Mouse (Mus musculus) cortical plate, adult 2 months (tissue): ENCODE data around the gene Rassf4. TPM values are rescaled to one million over a fixed set of nuclear protein-coding genes. Genes with fewer than 3 reads are reported as not detected.

ENCODE experiments used
- H3K27ac ChIP-seq: fragments of 200-500 bp; 2 replicates; pipeline ENCODE4 v1.5.1; 2012; ENCODE audit warnings: low read length, control low read depth, inconsistent platforms; ENCODE audit not compliant: insufficient read depth
- H3K4me1 ChIP-seq: fragments of 200-500 bp; 2 replicates; pipeline ENCODE4 v1.6.1; 2011; ENCODE audit warnings: low read length; ENCODE audit not compliant: control insufficient read depth, insufficient read depth
- H3K4me3 ChIP-seq: fragments of 200-500 bp; 2 replicates; pipeline ENCODE4 v1.5.1; 2011; ENCODE audit warnings: mild to moderate bottlenecking, low read length, control low read depth; ENCODE audit not compliant: insufficient read depth
- CTCF ChIP-seq: fragments of 200-500 bp; IDR thresholded peaks from 2 replicates; pipeline ENCODE4 v1.5.1; 2011; ENCODE audit warnings: mild to moderate bottlenecking, control low read depth, low read length; ENCODE audit not compliant: insufficient read depth; ENCODE audit errors: extremely low read depth
- POLR2A ChIP-seq: fragments of 200-500 bp; IDR thresholded peaks from 2 replicates; pipeline ENCODE4 v1.6.1; 2011; ENCODE audit warnings: mild to moderate bottlenecking, low read length, control low read depth; ENCODE audit not compliant: insufficient read depth; ENCODE audit errors: extremely low read depth
- polyA plus RNA-seq: library from polyadenylated mRNA; depleted of rRNA; stranded (reverse); fragments of >200 nt; gene quantifications from 2 replicates; pipeline ENCODE4 v1.2.3, GENCODE M21; 2012; rRNA removed

Gene Rassf4
- 3.5 and 3.9 TPM in 2 replicates for polyA plus RNA-seq

DNA sequence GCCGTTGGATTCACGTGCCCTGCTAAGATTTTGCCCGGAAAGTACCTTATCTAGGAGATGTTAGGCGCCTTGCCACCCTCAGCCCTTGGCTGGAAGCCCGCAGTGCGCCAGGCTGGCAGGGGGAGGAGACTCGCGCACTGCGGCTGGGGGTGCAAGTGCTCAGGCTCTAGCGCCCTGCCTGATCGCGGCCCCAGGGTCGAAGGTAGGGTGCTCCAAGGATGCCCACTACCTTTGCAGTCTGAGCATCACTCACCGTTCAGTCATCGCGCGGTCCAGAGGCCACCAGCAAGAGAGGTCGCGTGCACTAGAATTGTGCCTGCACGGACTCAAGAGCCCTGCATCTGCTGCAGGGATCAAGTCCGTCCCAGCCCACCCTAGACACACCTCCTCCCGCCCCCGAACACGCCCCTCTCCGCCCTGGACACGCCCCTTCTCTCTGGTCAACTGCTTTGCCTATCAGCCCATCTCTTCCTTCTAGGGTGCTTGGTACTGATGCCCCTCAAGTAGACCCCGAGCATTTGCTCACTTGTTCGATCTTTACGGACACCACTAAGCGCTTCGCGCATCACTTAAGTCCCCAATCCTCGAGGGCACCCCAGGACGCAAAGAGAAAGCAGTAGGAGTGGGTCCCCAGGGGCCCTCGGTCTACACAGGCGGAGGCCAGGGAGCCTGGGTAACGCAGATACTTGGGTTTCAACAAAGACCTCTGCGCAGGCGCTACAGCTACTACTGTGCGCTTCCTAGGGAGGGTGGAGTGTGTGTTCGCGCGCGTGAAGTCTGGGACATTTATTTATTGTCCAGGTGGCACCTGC, at the start of gene Rassf4:
Gene Rassf4, minus strand, starts transcription at position 482 of the 812 bp plus-strand sequence.
- Histone ChIP-seq H3K4me1 (no peaks in the 10 kb centered on the region), H3K27ac (no peak within 1 kb of the TSS), H3K4me3 (peak within 1 kb of the TSS; percentile 43)
- TF ChIP-seq CTCF (no peak), POLR2A (no peak)

DNA sequence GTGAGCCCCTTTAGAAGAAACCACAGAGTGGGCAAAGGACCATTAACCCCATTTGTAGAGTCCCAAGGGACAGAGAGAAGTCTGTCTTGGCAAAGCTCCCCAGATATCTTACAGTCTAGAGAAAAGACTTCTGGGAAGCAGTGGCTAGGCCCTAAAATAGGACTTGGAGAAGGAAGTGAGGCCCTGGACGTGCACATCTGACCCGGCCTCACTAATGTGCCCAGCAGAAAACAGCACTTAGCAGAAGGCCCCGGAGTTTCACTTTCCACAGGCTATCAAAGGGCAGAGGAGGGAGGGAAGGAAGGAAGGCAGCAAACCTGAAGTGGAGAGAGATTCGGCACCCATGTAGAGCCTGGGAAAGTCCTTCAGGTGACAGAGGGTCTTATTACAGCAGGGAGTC, 45.2 kb upstream of the Rassf4 start:
- Histone ChIP-seq H3K4me1 (peaks cover 2% of the 10 kb centered on the region; the same call in 1 of the 2 replicates), H3K4me3 (no peak overlapping the region), H3K27ac (no peak overlapping the region)
- TF ChIP-seq POLR2A (no peak), CTCF (no peak)

DNA sequence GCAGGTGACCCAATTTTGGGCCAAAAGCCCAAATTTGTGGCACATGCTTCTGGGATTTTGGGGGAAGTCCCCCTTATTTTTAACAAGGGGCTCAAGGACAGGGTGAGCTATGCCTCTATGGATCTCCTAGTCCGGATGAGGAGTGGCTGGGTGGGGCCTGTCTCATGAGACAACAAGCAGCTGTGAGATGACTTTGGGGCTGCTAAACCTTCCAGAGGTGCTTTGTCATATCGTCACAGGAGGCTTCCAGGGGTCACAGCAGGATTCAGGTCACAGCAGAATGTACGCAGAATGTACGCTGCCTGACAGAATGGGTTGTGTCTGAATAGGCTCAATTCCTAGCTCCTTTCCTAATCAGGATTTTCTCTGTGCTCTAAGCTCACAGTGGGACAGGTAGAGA, 44.6 kb upstream of the Rassf4 start:
- TF ChIP-seq CTCF: no peak
- no peak for TF ChIP-seq POLR2A
- Histone ChIP-seq H3K4me3 (no peak overlapping the region), H3K4me1 (peaks cover 2% of the 10 kb centered on the region; the same call in 1 of the 2 replicates), H3K27ac (no peak overlapping the region)

DNA sequence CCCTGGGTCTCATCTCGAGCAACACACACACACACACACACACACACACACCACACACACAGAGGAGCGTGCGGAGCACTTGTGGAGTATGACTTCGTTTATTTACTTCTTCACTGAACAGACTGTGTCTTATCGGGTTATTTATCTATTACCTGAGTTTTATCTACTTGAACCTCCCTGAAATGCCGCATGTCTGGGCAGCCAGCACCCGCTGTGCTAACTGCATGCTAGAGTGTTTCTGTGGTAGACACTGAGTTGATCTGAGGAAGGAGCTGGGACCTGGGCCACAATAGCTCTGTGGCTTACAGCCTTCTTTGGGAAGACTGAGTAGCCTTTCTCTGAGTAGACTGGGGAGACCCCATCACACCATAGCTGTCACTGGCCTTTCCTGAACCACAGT, 44.1 kb upstream of the Rassf4 start:
- Histone ChIP-seq H3K27ac (no peak overlapping the region), H3K4me3 (no peak overlapping the region), H3K4me1 (peaks cover 2% of the 10 kb centered on the region; the same call in 1 of the 2 replicates)
- TF ChIP-seq POLR2A (no peak), CTCF (no peak)

DNA sequence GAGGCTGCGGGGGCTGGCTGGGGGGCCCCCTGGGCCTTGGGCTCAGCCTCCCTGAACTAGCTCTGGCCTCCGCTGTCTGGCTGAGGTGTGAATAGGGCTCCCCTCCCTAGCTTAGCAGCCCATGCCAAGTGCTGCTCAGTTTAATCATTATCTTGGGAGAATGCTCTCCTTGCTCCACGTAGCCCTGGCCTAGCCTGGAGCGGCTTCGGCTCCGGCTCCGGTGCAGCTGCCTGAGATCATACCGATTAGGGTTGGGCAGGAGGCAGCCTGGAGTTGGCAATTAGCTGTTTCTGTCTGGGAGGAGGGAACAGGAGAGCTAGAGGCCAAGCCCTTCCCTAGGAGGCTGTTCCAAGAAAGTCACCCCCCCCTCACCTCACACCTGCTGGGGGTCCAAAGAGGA, 42.9 kb upstream of the Rassf4 start, which contains the start of gene Tmem72:
Gene Tmem72, minus strand, starts transcription at position 248 of the 400 bp plus-strand sequence.
- H3K4me3 ChIP-seq: no peak within 1 kb of the TSS
- no peak for TF ChIP-seq POLR2A
- no peak for TF ChIP-seq CTCF
- no peak within 1 kb of the TSS for H3K27ac ChIP-seq
- peaks cover 2% of the 10 kb centered on the region; the same call in 1 of the 2 replicates for H3K4me1 ChIP-seq

DNA sequence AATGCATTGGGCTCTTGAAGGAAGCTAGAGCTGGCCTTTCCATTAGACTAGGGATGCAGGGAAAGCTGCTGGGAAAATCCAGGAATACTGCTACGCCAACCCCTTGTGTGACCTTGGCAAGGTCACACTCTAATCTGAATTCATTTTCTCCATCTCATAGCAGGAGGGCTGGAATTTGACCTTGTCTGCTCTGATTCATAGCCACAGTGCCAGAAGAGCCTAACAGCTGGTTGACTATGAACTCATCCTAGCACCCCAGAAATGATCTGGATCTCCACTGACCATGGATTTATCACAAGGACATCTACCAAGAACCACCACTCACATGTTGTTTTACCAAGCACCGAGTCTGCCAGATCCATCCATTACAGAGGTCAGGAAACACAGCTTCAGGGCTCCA, 41.4 kb upstream of the Rassf4 start:
- no peak overlapping the region for H3K4me3 ChIP-seq
- peaks cover 2% of the 10 kb centered on the region; the same call in 1 of the 2 replicates for H3K4me1 ChIP-seq
- H3K27ac ChIP-seq: no peak overlapping the region
- TF ChIP-seq CTCF: no peak
- no peak for TF ChIP-seq POLR2A

DNA sequence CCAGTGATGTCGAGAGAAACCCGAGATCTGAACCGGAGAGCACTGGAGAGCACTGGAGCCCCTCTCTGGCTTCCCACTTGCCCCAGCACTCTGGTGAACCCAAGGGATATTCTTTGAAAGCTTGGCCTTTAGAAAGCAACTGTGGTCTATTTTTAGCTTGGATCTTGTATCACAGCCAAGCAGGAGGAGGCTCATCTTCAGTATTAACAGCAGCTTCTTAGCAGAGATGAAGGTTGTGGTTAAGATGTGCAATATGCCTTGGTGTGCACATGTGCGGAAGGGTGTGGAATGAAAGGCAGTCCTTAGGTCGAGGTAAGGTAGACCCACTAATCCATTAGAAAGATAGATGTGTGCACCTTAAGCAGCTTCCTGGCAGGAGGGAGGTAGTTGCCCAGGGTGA, 40.8 kb upstream of the Rassf4 start:
- TF ChIP-seq CTCF (no peak), POLR2A (no peak)
- no peak overlapping the region for H3K4me3 ChIP-seq
- peaks cover 2% of the 10 kb centered on the region; the same call in 1 of the 2 replicates for H3K4me1 ChIP-seq
- no peak overlapping the region for H3K27ac ChIP-seq

DNA sequence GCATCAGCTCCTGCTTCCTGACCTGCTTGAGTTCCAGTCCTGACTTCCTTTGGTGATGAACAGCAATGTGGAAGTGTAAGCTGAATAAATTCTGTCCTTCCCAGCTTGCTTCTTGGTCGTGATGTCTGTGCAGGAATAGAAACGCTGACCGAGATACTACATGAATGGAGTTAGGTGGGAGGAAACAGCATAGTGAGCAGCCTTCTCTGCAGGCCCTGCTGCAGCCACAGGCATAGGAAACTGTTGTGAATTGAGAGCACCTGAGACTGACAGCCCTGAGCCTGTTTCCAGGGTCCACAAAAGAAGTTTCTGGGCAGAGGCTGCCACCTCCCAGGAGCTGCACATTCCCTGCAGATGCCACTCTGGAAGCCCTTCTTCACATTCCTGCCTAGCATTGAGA, 40.2 kb upstream of the Rassf4 start:
- no peak overlapping the region for H3K4me3 ChIP-seq
- no peak overlapping the region for H3K27ac ChIP-seq
- no peak for TF ChIP-seq POLR2A
- H3K4me1 ChIP-seq: peaks cover 2% of the 10 kb centered on the region; the same call in 1 of the 2 replicates

DNA sequence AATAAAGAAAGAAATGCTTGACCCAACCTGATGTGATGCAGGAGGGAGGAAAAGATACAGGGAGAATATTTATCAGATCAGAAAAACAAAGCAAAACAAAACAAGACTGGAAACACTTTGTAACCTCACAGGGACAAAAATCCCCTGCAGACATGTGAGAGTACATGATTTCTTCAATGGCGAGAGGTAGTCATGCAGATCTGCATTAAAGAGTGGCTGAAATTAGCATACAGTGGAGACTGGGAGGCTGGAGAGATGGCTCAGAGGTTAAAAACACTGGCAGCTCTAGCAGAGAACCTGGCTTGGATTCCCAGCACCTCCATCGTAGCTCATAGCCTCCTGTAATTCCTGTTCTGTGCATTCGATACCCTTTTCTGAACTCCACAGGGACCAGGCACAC, 38.8 kb upstream of the Rassf4 start:
- TF ChIP-seq POLR2A (no peak), CTCF (no peak)
- Histone ChIP-seq H3K27ac (no peak overlapping the region), H3K4me1 (peaks cover 2% of the 10 kb centered on the region; the same call in 1 of the 2 replicates), H3K4me3 (no peak overlapping the region)

DNA sequence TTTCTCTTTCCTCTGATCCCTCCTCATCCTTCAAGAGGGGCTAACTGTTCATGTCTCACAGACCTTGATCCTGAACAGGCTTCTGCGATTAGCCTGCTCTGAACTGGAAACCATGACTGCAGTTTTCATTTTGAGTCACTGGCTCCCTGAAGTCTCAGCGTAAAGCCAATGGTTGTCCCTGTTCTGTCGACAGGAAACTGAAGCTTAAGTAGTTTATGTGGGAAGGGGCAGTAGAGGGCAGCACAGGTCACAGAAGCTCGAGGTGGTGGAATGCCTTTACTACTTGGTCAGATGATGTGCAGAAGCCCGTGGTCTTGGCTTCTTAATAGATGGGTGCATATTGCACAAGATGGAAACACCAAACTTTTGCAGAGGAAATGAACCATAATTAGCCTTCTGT, 38.3 kb upstream of the Rassf4 start:
- H3K27ac ChIP-seq: no peak overlapping the region
- H3K4me1 ChIP-seq: peaks cover 2% of the 10 kb centered on the region; the same call in 1 of the 2 replicates
- no peak overlapping the region for H3K4me3 ChIP-seq
- TF ChIP-seq POLR2A: no peak
- TF ChIP-seq CTCF: no peak
